Mouse (Mus musculus): ENCODE measurements around the gene Cryba4.

The Cryba4 gene

DNA sequence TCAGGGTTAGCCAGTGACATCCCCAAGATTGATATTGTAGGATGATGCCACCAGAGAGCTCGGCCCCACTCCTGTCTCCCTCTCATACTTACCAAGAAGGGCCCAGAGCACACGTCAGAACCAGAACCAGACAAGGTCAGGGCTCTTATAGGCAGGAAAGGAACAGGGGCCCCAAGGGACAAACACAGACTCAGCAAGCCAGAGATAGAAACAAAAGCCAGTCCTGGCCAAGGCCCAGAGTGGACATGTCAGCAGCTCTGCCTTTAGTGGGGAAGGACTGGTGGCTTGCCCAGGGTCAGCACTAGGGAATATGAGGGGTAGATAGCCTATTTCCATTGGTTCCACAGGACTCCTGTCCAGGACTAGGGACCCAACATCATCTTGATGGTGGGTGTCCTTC lies at the start of gene Cryba4:
Cryba4 (minus strand) TSS at position 119 of the 400 bp plus-strand sequence.
- peak; percentile 69 for DNase-seq

DNA sequence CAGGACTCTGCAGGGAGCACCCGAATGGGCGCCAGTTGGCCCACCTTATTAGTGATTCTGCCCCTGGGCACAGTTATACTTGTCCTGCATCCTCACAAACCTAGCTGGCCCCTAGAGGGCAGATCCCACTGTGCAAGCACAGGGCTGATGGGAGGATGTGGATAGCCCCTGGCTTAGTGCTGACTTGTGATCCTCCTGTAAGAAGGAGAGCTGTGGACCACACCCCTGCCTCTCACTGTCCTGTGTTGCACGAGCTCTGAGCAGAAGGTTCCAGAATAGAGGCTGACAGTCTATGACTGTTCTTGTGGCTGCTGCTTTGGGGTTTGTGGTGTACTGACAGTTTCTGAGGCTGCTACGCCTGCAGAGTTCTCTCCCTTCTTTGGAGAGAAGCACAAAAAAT lies 49.4 kb upstream of the Cryba4 start:
- no peak for DNase-seq

DNA sequence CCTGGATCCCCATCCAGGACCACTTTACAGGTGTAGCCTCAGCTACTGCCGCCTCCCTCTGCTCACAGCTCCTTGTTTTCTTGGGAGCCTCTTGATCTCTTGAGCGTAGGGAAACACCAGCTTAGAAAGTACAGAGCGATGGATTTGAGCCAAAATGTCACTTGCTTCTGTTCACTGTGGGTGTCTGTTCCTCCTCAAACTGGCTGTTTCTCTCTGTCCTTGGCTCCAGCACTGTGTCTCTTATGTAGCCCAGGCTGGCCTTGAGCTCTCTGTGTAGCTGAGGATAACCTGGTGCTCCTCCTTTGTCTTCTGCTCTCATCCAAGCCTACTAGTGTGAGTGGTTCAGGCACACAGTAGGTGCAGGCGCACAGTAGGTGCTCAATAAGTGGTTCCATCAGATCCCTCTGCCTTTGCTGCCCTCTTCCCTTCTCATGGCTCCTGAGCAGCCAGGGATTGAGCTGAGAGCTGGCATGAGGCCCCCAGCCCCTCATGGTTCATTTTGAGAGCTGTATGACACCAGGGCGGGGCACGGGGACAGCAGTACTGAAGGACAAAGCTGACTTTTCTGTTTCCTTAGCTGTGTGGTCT lies 48.5 kb upstream of the Cryba4 start:
- DNase-seq = peak; percentile 57

DNA sequence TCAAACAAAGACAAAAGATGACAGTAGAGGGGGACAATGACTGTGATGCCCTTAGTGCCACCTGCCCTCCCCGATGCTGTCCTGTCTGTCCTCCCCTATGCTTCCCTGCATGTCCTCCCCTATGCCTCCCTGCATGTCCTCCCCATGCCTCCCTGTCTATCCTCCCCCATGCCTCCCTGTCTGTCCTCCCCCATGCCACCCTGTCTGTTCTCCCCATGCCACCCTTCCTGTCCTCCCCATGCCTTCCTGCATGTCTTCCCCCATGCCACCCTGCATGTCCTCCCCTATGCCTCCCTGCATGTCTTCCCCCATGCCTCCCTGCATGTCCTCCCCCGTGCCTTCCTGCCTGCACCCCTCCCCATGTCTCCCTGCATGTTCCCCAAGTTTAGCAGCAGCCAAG lies 47.8 kb upstream of the Cryba4 start:
- DNase-seq = no peak

DNA sequence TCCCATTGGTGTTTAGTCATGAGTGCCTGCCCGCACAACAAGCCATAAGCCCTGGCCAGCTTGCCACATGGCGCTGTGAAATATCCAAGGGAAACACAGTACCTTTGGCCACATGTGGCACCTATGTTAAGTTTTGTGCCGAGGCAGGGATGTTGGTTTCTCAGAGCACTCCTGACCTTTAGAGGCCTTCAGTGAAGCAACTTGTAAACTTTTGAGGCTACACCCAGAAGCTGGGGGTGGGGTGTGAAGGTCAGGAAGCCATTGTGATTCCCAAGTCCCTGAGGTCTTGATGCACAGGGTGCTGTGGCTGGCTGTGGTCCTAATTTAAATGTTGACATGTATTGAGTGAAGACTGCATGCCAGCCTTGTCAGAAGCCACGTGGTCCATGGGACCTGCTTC lies 47.1 kb upstream of the Cryba4 start:
- DNase-seq = no peak

DNA sequence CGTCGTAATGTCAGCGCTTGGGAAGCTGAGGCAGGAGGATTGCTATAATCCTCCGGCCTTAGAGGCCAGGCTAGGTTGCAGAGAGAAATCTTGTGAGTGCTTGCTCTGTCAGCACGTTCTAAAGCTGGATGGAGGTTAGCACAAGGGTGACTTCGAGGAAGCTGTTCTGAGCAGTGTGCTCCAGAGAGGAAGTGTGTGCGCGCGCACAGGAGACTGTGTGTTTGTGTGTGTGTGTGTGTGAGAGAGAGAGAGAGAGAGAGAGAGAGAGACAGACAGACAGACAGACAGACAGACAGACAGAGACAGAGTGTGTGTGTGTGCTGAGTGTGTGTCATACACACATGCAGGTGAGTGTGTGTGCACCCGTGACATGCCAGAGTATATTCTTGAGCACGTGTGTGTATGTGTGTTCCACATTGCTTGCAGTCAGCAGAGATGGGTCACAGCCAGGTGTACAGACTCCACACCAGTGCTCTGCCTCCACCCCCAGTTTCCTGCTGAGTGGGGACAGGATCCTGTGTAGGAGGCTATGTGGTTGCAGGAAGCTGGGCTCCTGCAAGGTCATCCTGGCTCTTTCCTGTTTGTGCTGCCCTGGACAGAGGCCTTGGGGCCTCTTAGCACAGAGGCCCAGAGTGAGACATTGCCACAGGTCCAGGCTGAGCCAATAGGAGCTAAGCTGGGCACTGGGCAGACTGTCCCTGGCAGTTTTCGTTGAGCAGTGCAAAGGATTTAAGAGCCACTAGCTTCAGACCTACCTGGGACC lies 46.1 kb upstream of the Cryba4 start:
- DNase-seq = no peak

DNA sequence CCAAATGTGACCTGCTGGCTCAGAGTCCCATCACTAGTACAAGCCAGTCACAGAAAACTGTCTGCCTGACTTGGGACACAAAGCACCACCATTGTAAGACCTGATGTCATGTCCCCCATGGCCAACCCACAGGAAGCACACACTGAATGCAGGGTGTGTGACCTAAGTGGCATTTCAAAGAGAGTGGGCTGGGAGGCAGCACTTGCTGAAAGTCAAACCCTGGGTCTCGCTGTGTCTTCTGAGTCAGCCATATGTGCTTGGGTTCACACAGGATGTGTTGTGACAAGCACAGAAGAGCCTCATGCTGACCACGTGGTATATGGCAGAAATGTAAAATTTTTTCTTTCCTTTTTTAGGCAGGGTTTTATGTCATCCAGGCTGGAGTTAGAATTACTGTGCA lies 44.9 kb upstream of the Cryba4 start:
- no peak for DNase-seq

DNA sequence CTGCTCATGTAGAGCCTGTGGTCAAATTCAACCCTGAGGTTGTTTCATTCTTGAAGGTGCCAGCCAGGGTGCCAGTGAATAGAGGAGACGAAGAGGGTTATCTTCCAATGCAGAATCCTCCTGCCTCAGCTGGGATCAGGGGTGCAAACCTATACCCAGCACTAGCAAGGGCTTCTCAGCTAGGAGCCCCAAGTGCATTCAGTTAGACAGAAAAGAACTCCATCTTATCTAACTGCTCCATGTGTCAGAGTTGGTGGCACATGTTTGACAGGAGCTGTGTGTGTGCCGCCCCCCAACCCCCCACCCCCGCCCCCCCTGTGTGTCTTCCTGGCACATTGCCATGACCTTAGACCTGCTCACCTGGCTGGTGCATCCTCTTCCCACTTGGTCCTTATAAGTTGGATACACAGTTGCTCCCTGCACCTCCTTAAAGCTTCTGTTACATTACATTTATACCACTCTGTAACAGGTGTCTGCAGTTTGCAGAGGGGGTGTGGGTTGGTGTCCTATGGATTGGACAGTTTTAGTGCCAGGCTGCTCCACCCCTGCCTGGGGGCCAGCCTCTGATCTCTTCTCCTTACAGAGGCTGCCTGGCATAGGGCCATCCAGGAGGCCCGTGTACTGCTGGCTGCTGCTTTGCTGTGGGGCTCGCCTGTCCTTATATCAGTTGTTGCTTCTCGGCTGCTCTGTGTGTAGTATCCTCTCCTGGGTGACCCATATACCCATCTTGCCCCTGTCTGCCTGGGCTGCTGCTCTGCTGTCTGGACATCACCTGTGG lies 44.3 kb upstream of the Cryba4 start:
- DNase-seq = no peak

DNA sequence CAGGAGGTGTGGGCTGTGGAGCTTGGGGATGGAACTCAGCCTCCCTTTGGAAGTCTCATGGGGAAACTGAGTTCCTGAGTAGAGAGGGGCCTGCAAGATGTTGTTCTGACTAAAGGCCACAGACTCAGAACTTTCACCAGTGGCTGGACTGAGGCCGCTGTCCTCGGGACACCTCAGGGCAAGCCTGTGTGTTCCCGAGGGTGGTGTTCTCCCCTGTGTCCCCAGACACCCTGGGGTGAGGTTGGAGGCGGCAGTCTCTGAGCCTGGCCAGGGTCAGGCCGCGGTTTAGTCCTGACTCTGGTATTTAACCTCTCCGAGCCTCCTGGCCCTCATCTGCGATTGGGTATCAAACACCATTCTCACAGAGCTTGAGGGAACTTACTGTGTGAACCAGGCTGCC lies 43.2 kb upstream of the Cryba4 start:
- no peak for DNase-seq

DNA sequence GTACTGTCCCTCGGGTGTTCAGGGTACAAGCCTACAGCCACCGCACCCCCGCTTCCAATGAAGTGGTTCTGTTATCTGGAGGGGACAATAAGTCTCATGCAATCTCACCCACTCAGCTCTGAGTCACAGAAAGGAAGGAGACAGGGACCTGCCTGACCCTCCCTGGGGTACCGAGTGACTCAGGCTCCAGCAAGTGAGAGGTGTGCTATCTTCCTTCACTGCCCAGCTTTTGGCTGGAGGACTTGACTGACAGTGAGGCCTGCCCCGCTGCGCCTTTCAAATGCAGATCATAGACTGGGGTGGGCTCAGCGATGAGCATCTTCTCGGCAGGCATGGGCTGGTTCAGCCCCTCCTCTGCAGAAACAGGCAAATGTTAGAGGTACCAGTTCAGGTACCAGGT lies 42.8 kb upstream of the Cryba4 start:
- no peak for DNase-seq

DNA sequence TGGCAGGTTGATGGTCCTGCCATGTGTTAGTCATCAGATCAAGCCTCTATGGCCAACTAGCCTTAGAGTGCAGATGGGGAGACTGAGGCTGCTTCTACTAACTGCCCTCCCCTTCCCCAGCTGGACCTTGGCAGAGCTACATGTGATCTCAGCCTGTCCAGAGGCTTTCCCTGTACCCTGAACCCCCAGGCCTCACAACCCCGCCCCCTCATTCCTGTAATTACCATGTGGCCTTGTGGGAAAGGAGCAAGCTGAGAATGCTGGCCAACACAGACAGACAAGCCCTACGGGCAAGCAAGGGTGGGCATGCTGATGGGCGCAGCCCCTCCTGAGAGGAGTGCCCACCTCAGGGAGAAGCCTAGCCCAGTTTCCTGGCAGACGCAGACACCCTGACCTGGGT lies 42.4 kb upstream of the Cryba4 start:
- DNase-seq = no peak

DNA sequence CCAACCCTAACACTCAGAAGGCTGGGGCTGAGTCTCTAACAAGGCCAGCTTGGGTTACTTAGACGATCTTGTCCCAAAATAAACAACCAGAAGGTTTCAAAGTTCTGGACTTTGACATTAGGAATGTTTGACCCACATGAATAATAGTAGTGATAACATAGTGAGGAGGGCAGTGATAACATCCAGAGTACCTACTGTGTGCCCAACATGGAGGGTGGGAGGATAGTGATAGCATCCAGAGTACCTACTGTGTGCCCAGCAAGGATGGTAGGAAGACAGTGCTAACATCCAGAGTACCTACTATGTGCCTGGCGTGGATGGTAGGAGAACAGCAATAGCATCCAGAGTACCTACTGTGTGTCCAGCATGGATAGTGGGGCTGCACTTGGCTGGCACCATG lies 41.5 kb upstream of the Cryba4 start:
- no peak for DNase-seq

DNA sequence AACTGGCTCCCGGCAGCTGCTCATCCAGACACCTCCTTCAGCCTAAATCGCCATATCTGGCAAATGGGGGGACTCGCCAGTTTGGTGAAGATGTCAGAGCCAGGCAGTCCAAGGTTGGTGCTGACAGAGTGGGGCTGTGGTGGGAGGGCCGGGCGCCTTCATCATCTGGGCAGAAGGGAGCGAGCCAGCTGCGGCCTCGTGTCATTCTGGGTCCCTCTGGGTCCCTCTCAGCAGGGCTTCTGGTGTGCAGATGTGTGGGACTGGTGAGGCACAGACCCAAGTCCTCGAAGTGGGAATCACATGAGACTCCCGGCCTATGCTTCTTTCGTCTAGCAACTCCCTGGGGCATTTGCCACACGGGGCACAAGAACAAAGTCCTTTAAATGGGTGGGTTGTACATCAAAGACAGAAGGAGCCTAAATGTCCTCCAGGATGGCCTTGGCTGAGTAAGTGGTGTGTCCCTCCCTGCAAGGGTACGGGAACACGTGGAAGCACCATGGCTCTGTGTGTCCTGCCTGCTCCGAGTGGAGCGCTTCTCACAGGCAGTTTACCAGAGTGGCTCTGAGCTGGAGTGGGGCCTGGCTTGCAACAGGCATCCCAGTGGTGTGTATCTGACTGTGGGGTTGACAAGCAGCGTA lies 40.1 kb upstream of the Cryba4 start:
- no peak for DNase-seq

DNA sequence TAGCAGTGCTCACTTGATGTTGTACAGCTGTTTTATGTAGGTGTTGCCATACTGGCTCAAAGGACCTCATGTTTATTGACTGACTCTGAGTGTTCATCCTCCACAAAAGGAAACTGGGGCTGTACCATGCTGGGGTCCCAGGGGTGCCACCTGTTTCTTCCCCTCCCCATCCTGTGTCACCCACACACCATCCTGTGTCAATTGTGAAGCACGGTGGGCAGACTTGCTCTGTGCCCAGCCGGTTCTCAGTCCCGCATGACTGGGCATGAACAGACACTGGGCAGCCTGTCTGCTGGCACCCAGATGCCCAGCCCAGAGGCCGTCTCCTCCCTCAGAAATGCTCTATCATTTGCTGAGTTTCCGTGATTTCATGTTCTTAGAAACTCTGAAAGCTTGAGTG lies 39.5 kb upstream of the Cryba4 start:
- DNase-seq = no peak

DNA sequence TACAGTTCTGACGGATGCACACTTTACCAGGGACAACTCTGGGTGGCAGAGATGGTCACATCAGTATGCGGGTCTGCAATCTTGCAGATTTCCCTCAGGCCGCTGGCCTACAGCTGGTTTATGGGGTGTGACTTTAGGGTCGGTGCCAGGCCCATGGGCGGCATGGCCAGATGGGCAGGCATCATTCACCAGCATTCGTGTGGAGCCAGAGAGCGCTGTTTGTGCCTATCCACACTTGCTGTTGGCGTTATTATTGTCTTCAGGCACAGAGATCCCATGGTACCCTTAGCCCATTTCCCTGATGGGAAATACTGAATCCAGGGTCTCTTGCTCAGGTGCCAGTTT lies 38.2 kb upstream of the Cryba4 start:
- DNase-seq = no peak

DNA sequence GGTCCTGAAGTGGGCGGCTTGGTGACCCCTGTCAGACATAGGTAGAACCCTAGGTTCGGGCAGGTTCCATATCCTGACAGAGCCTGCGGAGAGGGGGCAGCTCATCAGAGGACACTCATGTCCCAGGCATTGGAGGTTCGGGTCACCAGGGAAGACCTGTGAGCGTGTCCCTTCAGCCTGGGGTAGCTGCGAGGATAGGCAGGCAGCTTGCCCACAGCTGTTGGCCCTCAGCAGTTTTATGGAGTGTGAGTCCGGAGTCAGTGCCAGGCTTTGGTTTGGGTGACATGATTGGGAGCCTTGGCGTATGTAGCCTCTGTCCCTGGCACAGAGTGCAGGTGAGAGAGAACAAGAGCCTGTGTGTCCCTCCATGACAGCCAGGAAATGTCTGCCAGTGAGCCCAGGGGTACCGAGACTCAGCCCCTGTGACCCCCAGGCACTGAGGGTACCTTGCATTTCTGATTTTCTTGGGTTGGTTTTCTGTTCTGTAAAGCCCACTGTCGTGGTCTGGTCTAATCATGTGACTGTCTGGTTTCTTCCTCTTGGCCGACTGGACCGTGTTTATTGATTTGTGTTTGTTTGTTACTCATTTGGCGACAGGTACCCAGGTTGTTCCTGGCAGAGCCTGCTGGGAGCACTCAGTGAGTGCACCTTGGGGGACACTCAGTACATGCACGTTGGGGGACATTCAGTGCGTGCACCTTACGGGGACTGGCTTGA lies 37.7 kb upstream of the Cryba4 start:
- DNase-seq = no peak

DNA sequence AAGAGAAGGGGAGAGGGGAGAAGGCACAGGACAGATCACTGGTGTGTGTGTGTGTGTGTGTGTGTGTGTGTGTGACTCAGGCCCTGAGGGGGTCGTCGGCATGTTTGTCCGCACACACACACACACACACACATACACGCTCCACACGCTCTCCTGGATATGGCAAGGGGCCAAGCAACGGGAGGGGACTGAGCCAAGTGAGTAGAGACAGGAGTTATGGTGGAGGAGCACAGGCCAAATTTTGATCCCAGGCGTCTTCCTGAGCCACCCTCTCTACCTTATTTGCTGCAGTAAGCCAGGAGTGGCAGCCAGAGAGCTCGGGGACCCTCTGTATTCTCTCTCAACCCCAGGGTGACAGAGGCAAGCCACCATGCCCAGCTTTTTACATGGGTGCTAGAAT lies 36.9 kb upstream of the Cryba4 start:
- no peak for DNase-seq

DNA sequence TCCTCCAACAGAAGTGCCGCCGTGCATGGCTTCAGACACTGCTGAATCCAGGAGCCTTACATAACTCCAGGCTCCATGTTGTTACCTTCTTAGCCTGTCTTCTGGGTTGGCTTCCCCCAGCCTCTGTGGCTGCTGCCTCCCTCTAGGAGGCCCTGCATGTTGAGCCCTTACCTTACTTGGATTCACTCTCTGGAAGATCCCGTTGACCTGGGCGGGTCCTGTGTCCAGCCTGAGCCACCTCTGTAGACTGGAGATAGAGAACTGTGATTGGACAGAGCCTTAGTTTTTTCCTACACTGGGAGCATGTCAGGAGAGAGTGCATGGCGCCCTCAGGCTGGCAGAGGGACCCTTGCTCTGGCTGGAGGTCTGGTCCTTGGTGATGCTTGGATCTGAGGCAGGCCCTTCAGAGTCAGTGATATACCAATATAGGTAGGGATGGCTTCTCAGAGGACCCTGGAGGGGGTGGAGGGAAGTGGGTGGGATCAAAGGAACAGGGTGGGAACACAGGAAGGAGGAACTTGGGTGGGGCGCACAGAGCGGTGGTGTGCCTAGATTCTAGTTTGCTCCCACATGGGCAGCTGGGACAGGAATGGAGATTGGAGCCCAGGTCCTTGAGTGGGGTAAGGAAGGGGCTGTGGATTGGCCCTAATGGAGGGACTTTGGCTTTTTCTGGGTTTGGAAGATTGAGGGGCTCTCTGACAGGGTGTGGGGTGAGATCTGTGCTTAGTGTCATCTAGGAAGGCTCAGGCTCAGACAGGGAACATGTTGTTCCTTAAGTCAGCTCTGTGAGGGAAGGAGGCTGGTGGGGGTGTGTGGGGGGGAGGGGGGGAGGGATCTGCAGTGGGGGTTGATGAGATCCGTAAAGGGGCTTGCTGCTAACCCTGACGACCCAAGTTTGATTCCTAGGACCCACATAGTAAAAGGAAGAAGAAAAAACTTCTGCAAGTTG lies 36.1 kb upstream of the Cryba4 start:
- no peak for DNase-seq

DNA sequence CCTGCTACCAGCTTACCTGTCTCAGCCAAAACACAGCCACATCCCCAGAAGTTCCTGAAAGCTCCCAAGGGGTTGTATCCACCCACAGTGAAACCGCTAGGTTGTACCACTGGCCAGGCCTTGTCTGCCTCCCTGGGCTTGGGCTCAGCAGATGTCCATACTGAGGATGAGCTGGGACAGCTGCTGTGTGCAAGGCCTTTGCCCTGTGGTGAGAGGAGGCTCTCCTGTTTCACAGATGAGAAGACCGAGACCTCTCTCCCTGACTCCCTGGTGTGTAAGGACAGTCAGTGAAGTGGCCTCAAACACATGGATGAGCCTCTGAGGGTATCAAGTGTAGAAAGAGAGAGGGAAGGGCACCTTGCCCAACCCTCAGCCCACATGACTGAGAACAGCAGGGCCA lies 35.3 kb upstream of the Cryba4 start:
- DNase-seq = no peak

DNA sequence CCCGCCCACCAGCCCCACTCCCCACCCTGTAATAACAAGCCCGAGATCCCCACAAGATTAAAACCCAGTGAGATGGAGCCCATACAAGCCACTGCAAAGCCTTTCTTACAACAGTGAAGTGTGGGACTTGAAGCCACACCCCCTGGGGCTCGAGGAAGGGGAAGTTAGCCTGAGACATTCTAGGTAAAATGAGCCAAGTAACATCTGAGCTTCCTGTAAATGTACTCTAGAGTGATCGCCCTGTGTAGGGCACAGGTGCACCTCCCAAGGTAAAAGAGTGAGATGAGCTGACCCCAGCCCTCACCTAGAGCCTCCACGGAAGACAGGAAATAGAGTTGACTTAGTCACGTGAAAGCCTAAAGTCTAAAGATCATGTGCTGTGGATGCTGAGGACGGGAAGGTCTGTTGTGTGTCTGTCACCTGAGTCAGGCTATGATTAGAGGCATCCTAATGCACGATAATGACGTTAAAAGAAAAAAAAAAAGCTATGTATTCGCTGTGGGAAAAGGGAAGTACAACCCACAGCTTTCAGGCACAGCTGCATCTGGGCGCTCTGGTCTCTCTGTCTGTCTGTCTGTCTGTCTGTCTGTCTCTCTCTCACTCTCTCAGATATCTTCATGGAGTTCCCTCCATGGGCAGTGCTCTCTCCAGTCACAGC lies 34.8 kb upstream of the Cryba4 start:
- DNase-seq = no peak

DNA sequence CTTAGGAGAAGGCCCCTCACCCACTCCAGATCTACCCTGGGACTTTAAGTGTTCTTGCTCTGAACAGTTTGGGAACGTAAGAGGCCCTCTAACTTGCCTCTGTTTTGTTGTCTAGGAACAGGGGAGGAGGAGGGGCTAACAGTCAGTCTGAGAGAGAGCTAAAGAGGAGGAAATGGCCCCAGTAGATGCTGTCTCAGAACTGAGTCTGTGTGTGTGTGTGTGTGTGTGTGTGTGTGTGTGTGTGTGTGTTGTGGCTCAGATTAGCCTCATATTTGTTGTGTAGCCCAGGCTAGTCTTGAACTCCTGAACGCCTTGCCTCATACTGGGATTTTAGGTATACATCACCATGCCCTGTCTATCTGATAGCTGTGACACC lies 34.3 kb upstream of the Cryba4 start:
- no peak for DNase-seq

Measured in layer of hippocampus, adult 9-11 months (tissue).